ENCODE assay signal across 17 mouse cellular contexts in the genomic region with DNA sequence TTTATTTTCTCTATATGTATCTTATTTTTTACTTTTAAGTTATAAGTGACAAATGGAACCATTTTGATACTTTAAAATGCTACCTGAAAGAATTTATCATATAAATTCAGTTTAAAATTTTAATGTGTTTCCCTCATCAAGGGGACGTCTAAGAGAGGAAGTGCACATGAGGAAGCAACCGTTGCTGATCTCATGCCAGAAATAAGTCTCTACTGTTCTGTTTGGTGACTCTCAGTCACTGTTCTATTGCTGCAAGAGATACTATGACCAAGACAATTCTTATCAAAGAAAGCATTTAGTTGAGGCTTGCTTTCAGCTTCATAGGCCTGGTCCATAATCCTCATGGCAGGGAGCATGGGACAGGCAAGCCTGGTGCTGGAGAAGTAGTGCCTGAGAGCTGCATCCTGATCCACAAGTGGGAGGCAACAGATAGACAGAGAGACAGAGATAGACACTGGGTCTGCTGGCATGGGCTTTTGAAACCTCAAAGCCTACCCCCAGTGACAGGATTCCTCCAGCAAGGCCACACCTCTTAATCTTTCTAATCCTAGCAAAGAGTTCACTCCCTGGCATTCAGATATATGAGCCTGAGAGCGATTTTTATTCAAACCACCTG.
"Had no signal": no experiment of that assay in that cellular context is flagged by ENCODE, and none has a peak within 500 bp of the region (broad histone marks: within the 10 kb centered on the region; RNA-seq: fewer than 3 reads in every experiment).

No protein-coding gene starts in this region.

- H3K27ac ChIP-seq: kidney, embryonic 15.5 days; limb, embryonic 13.5 days; liver, embryonic 12.5 days; midbrain, embryonic 13.5 days; neural tube, embryonic 15.5 days; stomach, embryonic 15.5 days had no signal

- H3K9ac ChIP-seq: kidney, embryonic 15.5 days; limb, embryonic 13.5 days; liver, embryonic 12.5 days; lung, embryonic 14.5 days; midbrain, embryonic 13.5 days; neural tube, embryonic 15.5 days; stomach, embryonic 15.5 days had no signal

- H3K4me1 ChIP-seq: kidney, embryonic 15.5 days; liver, embryonic 12.5 days; midbrain, embryonic 13.5 days; neural tube, embryonic 15.5 days; stomach, embryonic 15.5 days had no signal

- H3K4me2 ChIP-seq: kidney, embryonic 15.5 days; limb, embryonic 13.5 days; liver, embryonic 12.5 days; lung, embryonic 14.5 days; midbrain, embryonic 13.5 days; neural tube, embryonic 15.5 days; stomach, embryonic 15.5 days had no signal

- DNase-seq: kidney, adult 11 months; kidney, postnatal 14 days; left cerebral cortex, postnatal 4 days; lung, embryonic 14.5 days; lung, postnatal 10 days; lung, postnatal 4 days; right cerebral cortex, adult 18-20 months; right cerebral cortex, postnatal 25 days; thymus, adult 2 months; thymus, postnatal 25 days had no signal

- H3K4me3 ChIP-seq: kidney, embryonic 15.5 days; limb, embryonic 13.5 days; liver, embryonic 12.5 days; midbrain, embryonic 13.5 days; myocyte; neural tube, embryonic 15.5 days; stomach, embryonic 15.5 days had no signal

- ATAC-seq: liver, embryonic 12.5 days; midbrain, embryonic 13.5 days had no signal

- H3K9me3 ChIP-seq: kidney, embryonic 15.5 days; limb, embryonic 13.5 days; liver, embryonic 12.5 days; midbrain, embryonic 13.5 days; neural tube, embryonic 15.5 days; stomach, embryonic 15.5 days had no signal

- H3K27me3 ChIP-seq: kidney, embryonic 15.5 days; limb, embryonic 13.5 days; liver, embryonic 12.5 days; midbrain, embryonic 13.5 days; neural tube, embryonic 15.5 days; stomach, embryonic 15.5 days had no signal
